Mouse (Mus musculus): Measurements from ENCODE around the gene Cxcl16. TPM values are rescaled to one million over a fixed set of nuclear protein-coding genes. Genes with fewer than 3 reads are reported as not detected.
A peak's percentile ranks its signal among the peaks of the same experiment; 100 is the strongest.

Gene Cxcl16
- polyA plus RNA-seq, 1 experiment from 2014 or later, result 9.7 TPM

- no peaks in the 10 kb centered on the region for H3K9me3 ChIP-seq (ENCODE audit: low read length)
- H3K4me3 ChIP-seq (ENCODE audit: low read length), result no peak overlapping the region
- no peak overlapping the region for H3K27ac ChIP-seq (ENCODE audit: low read length)
- no peak overlapping the region for H3K9ac ChIP-seq (replicated peaks; ENCODE audit: low read length)
- no peaks in the 10 kb centered on the region for H3K27me3 ChIP-seq (ENCODE audit: insufficient read depth, low read length)
- ATAC-seq (ENCODE audit: low FRiP score, low TSS enrichment), result no peak
- no peaks in the 10 kb centered on the region for H3K4me1 ChIP-seq (ENCODE audit: insufficient read depth, low read length)
- peaks cover 36% of the 10 kb centered on the region for H3K36me3 ChIP-seq (ENCODE audit: insufficient read depth, low read length)
- no peak overlapping the region for H3K4me2 ChIP-seq (replicated peaks; ENCODE audit: low read depth, low read length)
- WGBS, result 89% methylated on average over 4 of the region's 4 CpGs
These were observed 19.1 kb downstream of the Cxcl16 start for GRCm38 (mm10) chr11:70440637-70441036.

DNA sequence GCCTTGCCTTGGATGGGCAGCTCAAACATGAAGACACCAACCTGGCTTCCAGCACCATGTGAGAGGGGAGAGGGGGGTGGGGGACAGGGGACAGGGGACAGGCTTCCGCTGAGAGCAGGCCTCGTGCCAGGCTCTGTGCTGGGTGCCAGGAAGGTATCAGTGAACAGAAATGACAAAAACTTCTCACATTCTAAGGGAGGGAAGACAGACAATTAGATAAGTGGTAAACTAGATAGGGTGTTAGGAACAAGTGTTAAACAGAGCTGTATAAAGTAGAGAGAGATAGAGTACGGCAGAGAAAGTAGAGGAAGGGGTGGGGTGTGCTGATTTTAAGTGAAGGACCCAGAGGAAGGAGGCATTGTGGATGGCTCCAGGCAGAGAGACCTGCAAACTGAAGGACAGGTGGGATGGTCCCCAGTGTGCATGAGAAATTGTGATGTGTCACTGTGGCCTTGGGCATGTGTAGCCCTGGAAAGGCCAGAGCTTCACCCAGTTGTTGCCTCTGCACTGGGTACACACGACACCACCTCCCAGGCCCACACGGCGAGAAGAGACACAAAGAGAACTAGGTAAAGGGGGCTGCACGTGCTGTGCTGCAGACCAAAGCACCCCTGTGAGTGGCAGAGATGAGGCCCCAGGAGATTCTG, 20.9 kb downstream of the Cxcl16 start:
- H3K4me1 ChIP-seq (ENCODE audit: insufficient read depth, low read length), result peaks cover 5% of the 10 kb centered on the region
- 88% methylated on average over 7 of the region's 7 CpGs for WGBS
- no peaks in the 10 kb centered on the region for H3K27me3 ChIP-seq (ENCODE audit: insufficient read depth, low read length)
- peaks cover 36% of the 10 kb centered on the region for H3K36me3 ChIP-seq (ENCODE audit: insufficient read depth, low read length)
- no peak for ATAC-seq (ENCODE audit: low FRiP score, low TSS enrichment)
- H3K27ac ChIP-seq (ENCODE audit: low read length), result no peak overlapping the region
- no peak overlapping the region for H3K4me3 ChIP-seq (ENCODE audit: low read length)
- no peak overlapping the region for H3K4me2 ChIP-seq (replicated peaks; ENCODE audit: low read depth, low read length)
- no peaks in the 10 kb centered on the region for H3K9me3 ChIP-seq (ENCODE audit: low read length)
- no peak overlapping the region for H3K9ac ChIP-seq (replicated peaks; ENCODE audit: low read length)

- Histone ChIP-seq H3K27ac (ENCODE audit: low read length) (no peak overlapping the region), H3K9ac (replicated peaks; ENCODE audit: low read length) (no peak overlapping the region), H3K36me3 (ENCODE audit: insufficient read depth, low read length) (peaks cover 36% of the 10 kb centered on the region), H3K4me1 (ENCODE audit: insufficient read depth, low read length) (peaks cover 16% of the 10 kb centered on the region), H3K27me3 (ENCODE audit: insufficient read depth, low read length) (no peaks in the 10 kb centered on the region), H3K4me3 (ENCODE audit: low read length) (no peak overlapping the region), H3K4me2 (replicated peaks; ENCODE audit: low read depth, low read length) (no peak overlapping the region), H3K9me3 (ENCODE audit: low read length) (no peaks in the 10 kb centered on the region)
- no peak for ATAC-seq (ENCODE audit: low FRiP score, low TSS enrichment)
- WGBS, result 84% methylated on average over 6 of the region's 6 CpGs
These were observed 22.4 kb downstream of the Cxcl16 start for GRCm38 (mm10) chr11:70437426-70437825.

DNA sequence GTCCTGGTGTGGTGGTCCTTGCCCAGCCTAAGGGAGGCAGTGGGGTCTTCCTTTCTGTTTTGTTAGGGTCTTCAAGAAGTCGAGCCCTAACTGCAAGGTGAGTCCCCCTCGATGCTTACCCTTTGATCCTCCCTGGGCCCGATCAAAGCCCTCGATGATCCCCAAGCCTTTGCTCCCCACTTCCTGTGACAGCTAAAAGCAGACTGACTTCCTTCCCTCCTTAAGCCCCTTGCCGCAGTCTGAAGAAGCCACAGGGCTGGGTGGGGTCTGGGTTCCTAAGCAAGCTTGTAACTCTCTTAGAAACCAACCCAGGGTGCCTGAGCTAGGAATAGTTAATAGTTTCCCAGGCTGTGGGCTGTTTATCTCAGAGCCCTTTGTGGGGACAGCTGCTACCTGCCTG, 24.3 kb downstream of the Cxcl16 start:
- Histone ChIP-seq H3K4me2 (replicated peaks; ENCODE audit: low read depth, low read length) (no peak overlapping the region), H3K27ac (ENCODE audit: low read length) (no peak overlapping the region), H3K4me3 (ENCODE audit: low read length) (no peak overlapping the region), H3K27me3 (ENCODE audit: insufficient read depth, low read length) (no peaks in the 10 kb centered on the region), H3K4me1 (ENCODE audit: insufficient read depth, low read length) (peaks cover 21% of the 10 kb centered on the region), H3K36me3 (ENCODE audit: insufficient read depth, low read length) (peaks cover 36% of the 10 kb centered on the region), H3K9ac (replicated peaks; ENCODE audit: low read length) (no peak overlapping the region), H3K9me3 (ENCODE audit: low read length) (no peaks in the 10 kb centered on the region)
- ATAC-seq (ENCODE audit: low FRiP score, low TSS enrichment), result no peak
- WGBS, result 63% methylated on average over 5 of the region's 5 CpGs

DNA sequence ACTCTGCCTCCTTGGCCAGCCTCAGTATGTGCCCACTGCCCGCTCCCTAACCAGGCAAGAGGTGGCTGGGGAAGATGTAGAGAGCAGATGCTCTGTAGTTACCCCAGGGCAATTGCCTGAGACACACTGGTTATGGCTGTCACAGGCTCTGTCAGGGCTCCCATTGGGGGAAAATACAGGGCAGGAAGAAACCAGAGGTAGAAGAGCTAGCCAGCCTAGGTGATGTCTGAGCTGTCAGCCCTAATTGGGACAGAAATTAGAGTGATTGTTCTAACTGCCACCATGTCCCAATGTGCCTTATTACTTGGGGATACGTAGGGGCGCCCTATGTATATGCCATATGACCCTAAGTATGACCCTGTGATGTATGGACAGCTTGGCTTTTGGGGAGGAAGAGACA, 25.8 kb downstream of the Cxcl16 start:
- 95% methylated on average over 3 of the region's 3 CpGs for WGBS
- ATAC-seq (ENCODE audit: low FRiP score, low TSS enrichment), result no peak

DNA sequence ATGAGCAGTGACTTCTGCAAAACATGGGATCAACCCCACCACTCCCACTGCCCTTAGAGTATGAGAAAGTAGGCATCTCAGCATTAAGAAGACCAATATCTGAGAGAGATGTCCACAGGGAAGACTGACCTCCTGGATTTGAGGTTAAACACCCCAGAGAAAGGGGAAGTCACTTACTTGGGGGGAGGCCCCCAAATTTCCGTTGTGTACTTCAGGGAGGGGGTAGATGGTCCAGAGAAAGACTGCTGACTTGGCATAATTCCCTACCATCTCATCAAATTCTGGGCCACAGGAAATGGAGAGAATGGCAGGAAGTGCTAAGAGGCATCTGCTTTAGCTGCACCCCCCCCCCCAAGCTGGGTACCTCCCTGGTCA, 26.2 kb downstream of the Cxcl16 start:
- Histone ChIP-seq H3K9me3 (ENCODE audit: low read length) (no peaks in the 10 kb centered on the region), H3K4me3 (ENCODE audit: low read length) (peak overlapping the region; percentile 80), H3K27me3 (ENCODE audit: insufficient read depth, low read length) (no peaks in the 10 kb centered on the region), H3K9ac (replicated peaks; ENCODE audit: low read length) (peak overlapping the region; percentile 83; the same call in 1 of the 2 replicates), H3K4me2 (replicated peaks; ENCODE audit: low read depth, low read length) (peak overlapping the region; percentile 65), H3K4me1 (ENCODE audit: insufficient read depth, low read length) (peaks cover 21% of the 10 kb centered on the region), H3K27ac (ENCODE audit: low read length) (no peak overlapping the region), H3K36me3 (ENCODE audit: insufficient read depth, low read length) (peaks cover 21% of the 10 kb centered on the region)
- WGBS, result 59% methylated on average over 1 of the region's 1 CpGs
- ATAC-seq (ENCODE audit: low FRiP score, low TSS enrichment), result no peak

More for the DNA sequence above, 25.8 kb downstream of the Cxcl16 start:
- Histone ChIP-seq H3K27me3 (ENCODE audit: insufficient read depth, low read length) (no peaks in the 10 kb centered on the region), H3K27ac (ENCODE audit: low read length) (no peak overlapping the region), H3K4me2 (replicated peaks; ENCODE audit: low read depth, low read length) (no peak overlapping the region), H3K4me3 (ENCODE audit: low read length) (no peak overlapping the region), H3K4me1 (ENCODE audit: insufficient read depth, low read length) (peaks cover 21% of the 10 kb centered on the region), H3K36me3 (ENCODE audit: insufficient read depth, low read length) (peaks cover 23% of the 10 kb centered on the region), H3K9me3 (ENCODE audit: low read length) (no peaks in the 10 kb centered on the region), H3K9ac (replicated peaks; ENCODE audit: low read length) (no peak overlapping the region)

GRCm38 (mm10) chr11:70432895-70433568, 26.8 kb downstream of the Cxcl16 start:
- peak overlapping the region; percentile 65 for H3K4me2 ChIP-seq (replicated peaks; ENCODE audit: low read depth, low read length)
- H3K36me3 ChIP-seq (ENCODE audit: insufficient read depth, low read length), result peaks cover 17% of the 10 kb centered on the region; the same call in 1 of the 2 replicates
- H3K27ac ChIP-seq (ENCODE audit: low read length), result peak overlapping the region; percentile 62
- H3K4me3 ChIP-seq (ENCODE audit: low read length), result peak overlapping the region; percentile 80
- H3K9me3 ChIP-seq (ENCODE audit: low read length), result no peaks in the 10 kb centered on the region
- no peaks in the 10 kb centered on the region for H3K27me3 ChIP-seq (ENCODE audit: insufficient read depth, low read length)
- peak overlapping the region; percentile 83 for H3K9ac ChIP-seq (replicated peaks; ENCODE audit: low read length)
- ATAC-seq (ENCODE audit: low FRiP score, low TSS enrichment), result peak; percentile 43
- WGBS, result 8% methylated on average over 15 of the region's 15 CpGs
- peaks cover 21% of the 10 kb centered on the region for H3K4me1 ChIP-seq (ENCODE audit: insufficient read depth, low read length)

- Histone ChIP-seq H3K4me1 (ENCODE audit: insufficient read depth, low read length) (peaks cover 21% of the 10 kb centered on the region), H3K9me3 (ENCODE audit: low read length) (no peaks in the 10 kb centered on the region), H3K4me3 (ENCODE audit: low read length) (peak within 1 kb of the TSS; percentile 80), H3K27ac (ENCODE audit: low read length) (peak within 1 kb of the TSS; percentile 62), H3K27me3 (ENCODE audit: insufficient read depth, low read length) (no peaks in the 10 kb centered on the region), H3K9ac (replicated peaks; ENCODE audit: low read length) (peak within 1 kb of the TSS; percentile 83), H3K36me3 (ENCODE audit: insufficient read depth, low read length) (peaks cover 9% of the 10 kb centered on the region; the same call in 1 of the 2 replicates), H3K4me2 (replicated peaks; ENCODE audit: low read depth, low read length) (peak within 1 kb of the TSS; percentile 65)
- ATAC-seq (ENCODE audit: low FRiP score, low TSS enrichment), result peak; percentile 97
- under 1% methylated on average over 72 of the region's 75 CpGs for WGBS
These were observed 27.5 kb downstream of the Cxcl16 start, which contains the start of gene Arrb2 for GRCm38 (mm10) chr11:70432048-70432894. Gene Arrb2, plus strand, starts transcription at chr11:70432635.

DNA sequence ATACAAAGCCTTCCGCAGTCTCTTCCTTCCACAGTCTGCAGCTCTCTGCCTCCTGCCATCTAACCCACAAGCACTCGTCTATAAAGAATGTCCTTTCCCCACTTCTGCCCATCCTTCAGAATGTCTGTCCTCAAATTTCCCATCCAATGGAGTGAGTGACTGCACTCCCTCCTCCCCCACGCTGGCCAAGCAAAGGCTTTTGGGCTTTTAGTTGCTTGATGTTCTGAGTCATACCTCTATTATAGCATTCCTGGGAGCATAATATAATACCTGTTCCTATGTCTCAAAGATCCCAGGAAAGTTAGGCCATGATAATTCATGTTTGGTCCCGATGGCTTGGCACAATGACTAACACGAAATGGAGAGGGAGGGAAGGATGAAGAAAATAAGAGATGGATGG, 28.2 kb downstream of the Cxcl16 start:
- peaks cover 3% of the 10 kb centered on the region; the same call in 1 of the 2 replicates for H3K36me3 ChIP-seq (ENCODE audit: insufficient read depth, low read length)
- H3K9ac ChIP-seq (replicated peaks; ENCODE audit: low read length), result peak overlapping the region; percentile 52; the same call in 1 of the 2 replicates
- H3K27ac ChIP-seq (ENCODE audit: low read length), result 0 out of 2 replicates have a peak overlapping the region, but pooled peaks have one; percentile 38
- H3K27me3 ChIP-seq (ENCODE audit: insufficient read depth, low read length), result no peaks in the 10 kb centered on the region
- H3K9me3 ChIP-seq (ENCODE audit: low read length), result no peaks in the 10 kb centered on the region
- H3K4me2 ChIP-seq (replicated peaks; ENCODE audit: low read depth, low read length), result peak overlapping the region; percentile 65
- peak overlapping the region; percentile 80; the same call in 1 of the 2 replicates for H3K4me3 ChIP-seq (ENCODE audit: low read length)
- no peak for ATAC-seq (ENCODE audit: low FRiP score, low TSS enrichment)
- H3K4me1 ChIP-seq (ENCODE audit: insufficient read depth, low read length), result peaks cover 21% of the 10 kb centered on the region
- 32% methylated on average over 5 of the region's 5 CpGs for WGBS

Data from kidney, embryonic 16.5 days (tissue).